Mouse (Mus musculus) stomach, embryonic 15.5 days (tissue): ENCODE results near the gene Ocel1. TPM values are rescaled to one million over a fixed set of nuclear protein-coding genes. Genes with fewer than 3 reads are reported as not detected.

Source experiments
- ATAC-seq: fragments of 200-750 bp; cut with Nextera tagmentation; 2 replicates; pipeline ENCODE4 v1.8.0; 2017; ENCODE audit warnings: low read depth, moderate number of reproducible peaks, moderate TSS enrichment; ENCODE audit not compliant: insufficient read depth, low FRiP score
- H3K27ac ChIP-seq: fragments of 300-500 bp; sonication (generic); 2 replicates; pipeline ENCODE4 v1.5.1; 2015; ENCODE audit warnings: mild to moderate bottlenecking, inconsistent platforms
- H3K27me3 ChIP-seq: fragments of 300-500 bp; sonication (generic); replicated peaks from 2 replicates; pipeline ENCODE4 v1.6.1; 2015; ENCODE audit warnings: inconsistent platforms
- H3K36me3 ChIP-seq: fragments of 300-500 bp; sonication (generic); 2 replicates; pipeline ENCODE4 v1.6.1; 2015; ENCODE audit warnings: inconsistent platforms
- H3K4me1 ChIP-seq: fragments of 300-500 bp; sonication (generic); 2 replicates; pipeline ENCODE4 v1.6.1; 2015; ENCODE audit warnings: inconsistent platforms
- H3K4me2 ChIP-seq: fragments of 300-500 bp; sonication (generic); 2 replicates; pipeline ENCODE4 v1.6.1; 2015; ENCODE audit warnings: mild to moderate bottlenecking, inconsistent platforms
- H3K4me3 ChIP-seq: fragments of 300-500 bp; sonication (generic); replicated peaks from 2 replicates; pipeline ENCODE4 v1.5.1; 2015; ENCODE audit warnings: inconsistent platforms
- H3K9ac ChIP-seq: fragments of 300-500 bp; sonication (generic); 2 replicates; pipeline ENCODE4 v1.6.1; 2015; ENCODE audit warnings: inconsistent platforms
- H3K9me3 ChIP-seq: fragments of 300-500 bp; sonication (generic); 2 replicates; pipeline ENCODE4 v1.6.1; 2016; ENCODE audit warnings: inconsistent platforms
- WGBS: fragments of 180-500 bp; shearing (Covaris S2); methylation state at CpG from one replicate; pipeline ENCODE4 v1.1.7; 2015; 5-methylcytosine and 5-hydroxymethylcytosine counted together
- polyA plus RNA-seq: library from polyadenylated mRNA; unstranded; fragments of >200 nt; fragmentation: Nextera tagmentation; extraction: Ambion mirVana; gene quantifications from 2 replicates; pipeline ENCODE4 v1.2.1, GENCODE M21; 2015

The Ocel1 gene
- polyA plus RNA-seq, 1 experiment from 2014 or later: 8.0 TPM

DNA sequence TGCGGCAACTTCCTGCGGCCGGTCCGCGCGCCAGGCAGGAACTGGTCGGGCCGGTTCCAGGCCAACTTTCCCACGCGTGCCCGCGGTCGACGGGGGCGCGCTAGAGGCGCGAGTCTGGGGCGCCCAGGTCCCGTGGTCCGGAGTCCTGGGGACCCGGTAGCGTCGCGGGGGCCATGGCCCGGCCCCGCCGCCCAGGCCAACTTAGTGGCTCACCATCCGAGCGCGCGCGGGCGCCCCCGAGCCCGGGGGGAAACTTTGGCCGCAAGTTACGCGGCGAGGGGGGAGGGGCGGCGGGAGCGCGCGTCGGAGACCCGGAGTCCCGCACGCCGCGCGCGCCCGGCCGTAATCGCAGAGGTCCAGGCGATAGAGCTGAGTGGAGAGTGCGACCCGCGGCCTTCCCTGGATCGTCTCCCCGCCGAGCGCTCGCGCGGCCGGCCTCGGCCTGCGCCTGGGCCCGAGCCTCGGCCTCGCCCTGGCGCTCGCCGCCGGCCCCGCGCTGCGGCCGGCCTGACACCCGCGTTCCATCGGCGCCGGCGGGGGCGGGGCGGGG, 10.4 kb downstream of the Ocel1 start, which contains the start of gene Nr2f6:
Gene Nr2f6 (minus strand): TSS at position 540 of the 550 bp plus-strand sequence.
- Histone ChIP-seq H3K9me3 (no peaks in the 10 kb centered on the region), H3K4me1 (peaks cover 45% of the 10 kb centered on the region), H3K27me3 (no peaks in the 10 kb centered on the region), H3K36me3 (no peaks in the 10 kb centered on the region), H3K4me3 (peak within 1 kb of the TSS; percentile 86), H3K9ac (peak within 1 kb of the TSS; percentile 79), H3K4me2 (peak within 1 kb of the TSS; percentile 96), H3K27ac (peak within 1 kb of the TSS; percentile 96)
- ATAC-seq: peak; percentile 9
- WGBS: under 1% methylated on average over 42 of the region's 89 CpGs

DNA sequence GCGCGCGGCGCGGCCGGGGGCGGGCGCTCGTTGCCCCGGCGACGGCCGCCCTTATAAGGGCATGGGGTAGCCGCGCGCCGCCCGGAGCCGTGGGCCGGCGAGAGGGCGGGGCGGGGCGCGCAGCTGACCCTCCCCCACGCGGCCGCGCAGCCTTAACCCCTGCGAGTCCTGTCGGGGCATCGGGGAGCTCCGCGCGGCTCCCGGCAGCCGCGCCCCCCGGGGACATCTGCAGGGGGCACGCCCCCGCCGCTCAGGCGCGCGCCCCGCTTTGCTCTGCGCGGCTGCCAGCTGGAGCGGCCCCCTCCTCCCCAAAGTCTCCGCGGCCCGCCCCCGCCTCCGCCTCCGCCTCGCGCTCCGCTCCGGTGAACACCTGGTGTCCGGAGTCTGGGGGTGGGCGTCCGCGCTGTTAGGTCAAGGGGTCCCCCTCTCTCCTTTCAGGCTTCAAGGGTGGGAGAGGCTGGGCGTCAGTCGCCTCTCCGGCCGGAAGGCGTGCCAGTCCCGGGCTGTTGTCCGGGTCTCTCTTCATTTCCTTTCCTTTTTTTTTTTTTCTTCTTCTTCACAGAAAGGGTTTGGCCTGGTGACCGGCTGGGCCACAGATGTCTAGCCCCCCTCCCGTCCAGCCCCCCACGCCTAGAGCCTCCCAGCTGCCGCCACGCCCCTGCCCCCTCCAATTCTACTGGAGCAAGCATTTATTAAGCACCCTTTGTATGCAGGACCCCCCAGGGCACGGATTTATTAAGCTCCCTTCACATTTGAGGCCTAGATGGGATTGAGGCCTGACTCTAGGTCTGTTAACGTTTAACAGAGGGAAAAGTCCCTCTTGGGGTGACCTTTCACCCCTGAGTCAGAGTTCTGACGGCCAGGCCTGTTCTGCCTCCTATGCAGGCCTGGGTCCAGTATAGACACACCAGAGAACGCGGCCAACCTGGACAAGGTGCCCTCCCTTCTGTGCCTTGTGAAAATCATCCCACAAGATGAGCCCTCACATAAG, 11.2 kb downstream of the Ocel1 start:
- 2% methylated on average over 76 of the region's 80 CpGs for WGBS

DNA sequence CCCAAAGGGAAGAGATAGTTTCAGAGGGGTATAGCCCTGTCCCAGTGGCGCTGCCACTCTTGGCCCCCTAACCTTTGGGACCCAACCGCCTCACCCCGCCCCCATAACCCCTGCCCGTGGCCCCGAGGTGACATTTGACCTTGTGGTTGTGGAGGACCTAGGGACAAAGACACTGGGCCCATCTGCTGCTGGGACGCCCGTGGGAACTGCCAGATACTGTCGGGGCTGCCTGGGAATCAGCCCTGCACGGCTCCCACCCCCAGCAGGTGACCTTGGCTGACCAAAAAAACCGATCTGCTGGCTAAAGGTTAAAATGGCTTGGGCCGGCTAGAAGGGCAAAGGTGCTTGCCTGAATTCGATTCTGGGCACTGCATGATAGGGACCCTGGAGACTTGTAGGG, 12.3 kb downstream of the Ocel1 start:
- H3K27ac ChIP-seq: peak overlapping the region; percentile 96
- H3K4me2 ChIP-seq: peak overlapping the region; percentile 8; the same call in 1 of the 2 replicates
- ATAC-seq: no peak
- H3K9ac ChIP-seq: no peak overlapping the region; the same call in 1 of the 2 replicates
- WGBS: 30% methylated on average over 12 of the region's 12 CpGs
- H3K27me3 ChIP-seq: no peaks in the 10 kb centered on the region
- H3K9me3 ChIP-seq: no peaks in the 10 kb centered on the region
- H3K4me3 ChIP-seq: no peak overlapping the region
- peaks cover 36% of the 10 kb centered on the region for H3K4me1 ChIP-seq
- H3K36me3 ChIP-seq: no peaks in the 10 kb centered on the region

More for the DNA sequence above, 11.2 kb downstream of the Ocel1 start:
- Histone ChIP-seq H3K4me1 (peaks cover 39% of the 10 kb centered on the region), H3K9ac (peak overlapping the region; percentile 8), H3K4me2 (peak overlapping the region; percentile 96), H3K4me3 (peak overlapping the region; percentile 86), H3K27ac (peak overlapping the region; percentile 96), H3K36me3 (no peaks in the 10 kb centered on the region), H3K9me3 (no peaks in the 10 kb centered on the region), H3K27me3 (no peaks in the 10 kb centered on the region)
- peak; percentile 91 for ATAC-seq

DNA sequence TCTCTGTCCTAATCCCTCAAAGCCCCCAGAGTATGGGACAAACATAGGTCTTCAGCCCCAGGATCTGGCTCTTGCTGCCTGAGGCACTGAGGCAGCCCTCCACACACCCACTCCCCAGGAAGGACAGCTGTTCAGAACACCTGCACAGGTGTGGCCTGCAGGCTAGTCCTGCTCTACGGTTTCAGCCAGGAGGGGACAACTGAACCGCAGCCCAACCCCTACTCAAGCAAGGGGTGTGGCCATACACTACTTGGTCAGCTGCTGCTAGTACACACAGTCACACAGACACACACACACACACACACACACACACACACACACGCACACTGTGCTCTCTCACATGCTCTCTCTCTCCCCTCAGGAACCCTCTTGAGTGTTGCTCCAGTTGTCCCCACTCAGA, 12.8 kb downstream of the Ocel1 start:
- H3K4me2 ChIP-seq: 0 out of 2 replicates have a peak overlapping the region, but pooled peaks have one; percentile 8
- no peak overlapping the region for H3K9ac ChIP-seq
- H3K4me1 ChIP-seq: peaks cover 31% of the 10 kb centered on the region
- H3K4me3 ChIP-seq: no peak overlapping the region
- no peaks in the 10 kb centered on the region for H3K9me3 ChIP-seq
- no peaks in the 10 kb centered on the region for H3K27me3 ChIP-seq
- no peaks in the 10 kb centered on the region for H3K36me3 ChIP-seq
- no peak for ATAC-seq
- WGBS: 46% methylated on average over 3 of the region's 3 CpGs
- H3K27ac ChIP-seq: peak overlapping the region; percentile 96

DNA sequence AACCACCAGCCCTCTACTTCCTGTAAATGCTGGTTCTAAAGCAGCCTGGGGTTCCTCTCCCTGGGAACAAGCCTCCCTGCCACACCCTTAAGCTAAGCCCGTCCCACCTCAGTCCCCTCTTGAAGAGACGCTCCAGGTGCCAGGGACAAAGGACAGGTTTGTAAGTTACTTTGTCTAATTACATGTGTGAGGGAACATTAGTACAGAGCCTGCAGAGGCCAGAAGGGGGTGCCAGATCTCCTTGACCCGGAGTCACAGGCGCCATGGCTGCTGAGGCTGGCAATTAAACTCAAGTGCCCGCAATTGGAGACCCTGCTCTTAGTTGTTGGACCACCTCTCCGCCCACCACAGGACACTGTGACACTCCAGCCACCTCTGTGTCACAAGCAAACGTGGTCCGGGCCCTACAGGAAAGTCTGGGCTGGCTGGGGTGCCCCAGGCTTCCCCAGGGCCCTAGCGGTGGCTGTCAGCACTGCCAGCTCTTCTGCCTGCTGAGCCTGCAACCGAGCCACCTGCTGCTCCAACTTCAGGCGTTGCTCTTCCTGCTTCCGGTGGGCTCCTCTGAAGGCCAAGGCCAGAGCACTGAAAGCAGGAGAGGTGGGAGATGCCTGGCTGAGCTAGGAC, 14.2 kb downstream of the Ocel1 start:
- no peaks in the 10 kb centered on the region for H3K36me3 ChIP-seq

DNA sequence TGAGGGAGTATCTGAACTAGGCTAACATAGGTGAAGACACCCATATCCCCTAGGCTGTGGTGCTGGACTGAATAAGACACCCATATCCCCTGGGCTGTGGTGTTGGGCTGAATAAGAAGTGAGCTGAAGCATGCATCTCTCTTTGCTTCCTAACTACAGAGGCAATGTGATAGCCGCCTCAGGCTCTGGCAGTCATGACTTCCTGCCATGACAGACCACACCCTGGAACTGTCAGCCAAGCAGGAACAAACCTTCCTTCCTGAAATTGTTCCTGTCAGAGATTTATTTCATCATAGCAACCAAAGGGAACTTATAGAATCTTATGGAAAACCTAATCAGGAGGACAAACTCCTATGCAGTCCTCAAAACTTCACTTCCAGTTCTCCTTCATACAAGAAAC, 17.2 kb downstream of the Ocel1 start:
- no peak for ATAC-seq
- H3K36me3 ChIP-seq: no peaks in the 10 kb centered on the region

More for the DNA sequence above, 14.2 kb downstream of the Ocel1 start:
- Histone ChIP-seq H3K27ac (no peak overlapping the region; the same call in 1 of the 2 replicates), H3K4me2 (no peak overlapping the region), H3K27me3 (no peaks in the 10 kb centered on the region), H3K9ac (no peak overlapping the region), H3K4me1 (peaks cover 17% of the 10 kb centered on the region), H3K4me3 (no peak overlapping the region), H3K9me3 (no peaks in the 10 kb centered on the region)
- no peak for ATAC-seq
- WGBS: 72% methylated on average over 12 of the region's 12 CpGs

DNA sequence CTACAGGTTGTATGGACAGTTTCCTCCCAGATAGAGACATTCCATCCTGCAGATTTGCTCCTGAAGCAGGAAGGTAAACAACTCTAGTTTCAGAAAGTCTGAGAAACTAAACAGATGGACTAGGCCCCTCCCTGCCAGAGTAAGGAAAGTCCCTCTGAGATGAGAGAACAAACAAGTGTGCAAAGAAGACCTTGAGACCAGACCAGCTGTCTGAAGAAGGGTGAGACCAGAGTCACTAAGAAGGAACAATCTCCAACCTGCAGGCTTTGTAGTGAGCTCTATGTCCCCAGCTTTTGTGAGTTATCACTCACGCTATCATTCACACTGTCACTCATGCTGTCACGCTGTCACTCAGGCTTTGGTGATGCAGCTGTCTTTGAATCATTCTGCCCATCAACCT, 20.6 kb downstream of the Ocel1 start:
- 75% methylated on average over 2 of the region's 2 CpGs for WGBS
- no peak for ATAC-seq
- no peak overlapping the region for H3K4me2 ChIP-seq
- no peak overlapping the region for H3K4me3 ChIP-seq
- no peak overlapping the region for H3K9ac ChIP-seq
- no peaks in the 10 kb centered on the region for H3K27me3 ChIP-seq
- H3K9me3 ChIP-seq: no peaks in the 10 kb centered on the region
- peaks cover 4% of the 10 kb centered on the region; the same call in 1 of the 2 replicates for H3K4me1 ChIP-seq
- no peak overlapping the region for H3K27ac ChIP-seq
- no peaks in the 10 kb centered on the region for H3K36me3 ChIP-seq

More for the DNA sequence above, 17.2 kb downstream of the Ocel1 start:
- 47% methylated on average over 1 of the region's 1 CpGs for WGBS
- H3K4me1 ChIP-seq: peaks cover 6% of the 10 kb centered on the region
- H3K4me3 ChIP-seq: no peak overlapping the region
- H3K9ac ChIP-seq: no peak overlapping the region
- H3K27ac ChIP-seq: no peak overlapping the region
- no peaks in the 10 kb centered on the region for H3K9me3 ChIP-seq
- no peaks in the 10 kb centered on the region for H3K27me3 ChIP-seq
- H3K4me2 ChIP-seq: no peak overlapping the region

DNA sequence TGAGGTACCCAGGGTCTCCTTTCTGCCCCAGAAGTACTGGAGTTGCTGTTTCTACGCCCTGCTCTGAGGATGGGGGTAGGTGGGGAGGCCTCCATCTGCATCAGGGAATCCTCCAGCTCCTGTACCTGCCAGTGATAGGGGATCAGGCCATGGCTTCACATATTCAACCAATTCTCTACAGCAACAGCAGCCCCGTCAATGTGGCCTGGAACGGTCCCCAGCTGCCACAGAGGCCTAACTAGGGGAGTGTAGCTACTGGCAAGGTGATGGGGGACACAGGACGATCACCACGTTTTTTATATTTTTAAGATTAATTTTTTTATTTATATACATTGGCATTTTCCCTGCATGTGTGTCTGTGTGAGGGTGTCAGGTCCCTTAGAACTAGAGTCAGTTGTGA, 21.3 kb downstream of the Ocel1 start:
- H3K36me3 ChIP-seq: no peaks in the 10 kb centered on the region
- no peaks in the 10 kb centered on the region for H3K9me3 ChIP-seq
- H3K9ac ChIP-seq: no peak overlapping the region
- 71% methylated on average over 5 of the region's 5 CpGs for WGBS
- H3K4me1 ChIP-seq: peaks cover 7% of the 10 kb centered on the region
- no peak overlapping the region for H3K4me3 ChIP-seq
- no peak overlapping the region for H3K4me2 ChIP-seq
- no peaks in the 10 kb centered on the region for H3K27me3 ChIP-seq
- no peak for ATAC-seq
- no peak overlapping the region for H3K27ac ChIP-seq

DNA sequence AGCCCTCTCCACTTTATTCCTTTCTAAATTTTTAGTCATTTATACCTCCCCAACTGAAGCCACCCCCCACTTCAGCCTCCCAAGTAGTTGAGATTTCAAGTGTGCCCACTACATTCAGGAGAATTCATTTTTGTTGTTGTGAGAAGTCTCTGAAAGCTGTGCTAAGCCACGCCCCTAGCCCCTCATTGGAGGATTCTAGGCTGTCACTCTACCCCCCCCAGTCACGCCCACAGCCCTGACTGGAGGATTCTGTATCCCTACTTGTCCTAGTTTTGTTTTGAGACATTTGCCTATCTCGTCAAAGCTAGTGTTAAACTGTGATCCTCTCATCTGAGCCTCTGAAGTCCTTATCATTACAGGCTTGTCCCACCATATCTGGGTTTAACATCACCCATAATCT, 21.8 kb downstream of the Ocel1 start:
- 0 out of 2 replicates have a peak overlapping the region, but pooled peaks have one; percentile 5 for H3K4me3 ChIP-seq
- H3K27me3 ChIP-seq: no peaks in the 10 kb centered on the region
- no peak for ATAC-seq
- no peaks in the 10 kb centered on the region for H3K36me3 ChIP-seq
- H3K4me1 ChIP-seq: peaks cover 12% of the 10 kb centered on the region
- no peak overlapping the region for H3K27ac ChIP-seq
- no peak overlapping the region for H3K9ac ChIP-seq
- peak overlapping the region; percentile 19; the same call in 1 of the 2 replicates for H3K4me2 ChIP-seq
- no peaks in the 10 kb centered on the region for H3K9me3 ChIP-seq
- 13% methylated on average over 3 of the region's 3 CpGs for WGBS

DNA sequence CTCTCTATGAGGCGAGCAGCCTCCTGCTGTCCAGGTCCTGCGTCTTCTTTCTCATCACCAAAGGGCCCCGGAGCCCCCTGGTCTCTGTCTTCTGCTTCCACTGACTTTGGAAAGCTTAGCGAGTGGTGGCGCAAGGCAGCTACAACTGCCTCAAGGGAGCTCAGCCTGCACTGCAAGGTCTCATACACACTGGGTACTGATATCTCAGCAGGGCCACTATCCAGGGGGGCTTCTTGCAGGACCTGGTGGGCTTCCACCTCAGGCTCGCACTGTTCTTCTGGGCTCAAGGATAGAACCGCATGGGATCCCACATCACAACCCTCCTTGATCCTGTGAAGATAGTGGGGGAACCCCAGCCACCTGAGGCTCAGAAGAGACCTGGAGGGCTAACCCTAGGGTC, 23.4 kb downstream of the Ocel1 start:
- no peak overlapping the region for H3K9ac ChIP-seq
- peaks cover 12% of the 10 kb centered on the region for H3K4me1 ChIP-seq
- no peak overlapping the region for H3K27ac ChIP-seq
- H3K4me3 ChIP-seq: no peak overlapping the region
- H3K4me2 ChIP-seq: peak overlapping the region; percentile 17; the same call in 1 of the 2 replicates
- no peaks in the 10 kb centered on the region for H3K27me3 ChIP-seq
- ATAC-seq: no peak
- H3K9me3 ChIP-seq: no peaks in the 10 kb centered on the region
- WGBS: 74% methylated on average over 7 of the region's 7 CpGs
- peaks cover 7% of the 10 kb centered on the region; the same call in 1 of the 2 replicates for H3K36me3 ChIP-seq

DNA sequence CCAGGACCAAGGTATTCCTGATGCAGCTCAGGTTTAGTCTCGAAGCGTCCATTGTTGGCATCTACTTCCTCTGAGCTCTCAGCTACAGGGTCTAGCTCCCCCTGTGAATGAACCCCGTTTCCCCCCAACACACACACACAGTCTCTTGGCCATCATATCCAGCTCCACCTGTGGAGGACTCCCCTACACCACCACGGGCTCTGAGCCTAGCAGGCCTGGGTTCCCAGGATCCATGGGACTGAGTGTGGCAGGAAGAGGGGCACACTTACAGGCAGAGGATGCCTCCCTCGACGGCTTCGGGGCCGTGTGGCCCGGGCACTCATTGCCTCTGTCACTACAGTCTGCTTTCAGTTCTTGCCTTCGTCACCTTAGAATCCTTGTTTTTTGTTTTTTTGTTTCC, 24.0 kb downstream of the Ocel1 start:
- Histone ChIP-seq H3K36me3 (peaks cover 7% of the 10 kb centered on the region; the same call in 1 of the 2 replicates), H3K27ac (no peak overlapping the region), H3K9ac (no peak overlapping the region), H3K4me2 (no peak overlapping the region), H3K4me3 (0 out of 2 replicates have a peak overlapping the region, but pooled peaks have one; percentile 2), H3K9me3 (no peaks in the 10 kb centered on the region), H3K27me3 (no peaks in the 10 kb centered on the region), H3K4me1 (peaks cover 12% of the 10 kb centered on the region)
- 85% methylated on average over 10 of the region's 10 CpGs for WGBS
- ATAC-seq: no peak
